Mouse (Mus musculus): ENCODE data around the gene Catsperz. TPM values are rescaled to one million over a fixed set of nuclear protein-coding genes. Genes with fewer than 3 reads are reported as not detected.

Catsperz gene
- total RNA-seq (2021) = not detected
- long read RNA-seq, experiment 1 = 0 reads
- long read RNA-seq, experiment 2 = 0 reads

DNA sequence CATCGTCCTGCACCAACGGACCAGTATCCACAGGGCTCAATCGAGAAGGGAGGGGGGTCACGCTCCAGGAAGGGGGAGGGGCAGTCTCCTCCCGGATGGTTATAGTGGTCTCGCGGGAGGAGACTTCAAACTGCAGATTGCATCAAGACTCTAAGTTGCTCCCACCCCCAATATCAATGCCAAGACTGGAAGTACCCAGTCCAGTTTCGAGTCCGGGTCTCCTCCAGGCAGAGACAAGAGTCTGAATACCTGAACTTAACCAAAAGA is at the start of gene Catsperz:
Gene Catsperz, minus strand, starts transcription at position 74 of the 267 bp plus-strand sequence.
- DNase-seq = no peak

DNA sequence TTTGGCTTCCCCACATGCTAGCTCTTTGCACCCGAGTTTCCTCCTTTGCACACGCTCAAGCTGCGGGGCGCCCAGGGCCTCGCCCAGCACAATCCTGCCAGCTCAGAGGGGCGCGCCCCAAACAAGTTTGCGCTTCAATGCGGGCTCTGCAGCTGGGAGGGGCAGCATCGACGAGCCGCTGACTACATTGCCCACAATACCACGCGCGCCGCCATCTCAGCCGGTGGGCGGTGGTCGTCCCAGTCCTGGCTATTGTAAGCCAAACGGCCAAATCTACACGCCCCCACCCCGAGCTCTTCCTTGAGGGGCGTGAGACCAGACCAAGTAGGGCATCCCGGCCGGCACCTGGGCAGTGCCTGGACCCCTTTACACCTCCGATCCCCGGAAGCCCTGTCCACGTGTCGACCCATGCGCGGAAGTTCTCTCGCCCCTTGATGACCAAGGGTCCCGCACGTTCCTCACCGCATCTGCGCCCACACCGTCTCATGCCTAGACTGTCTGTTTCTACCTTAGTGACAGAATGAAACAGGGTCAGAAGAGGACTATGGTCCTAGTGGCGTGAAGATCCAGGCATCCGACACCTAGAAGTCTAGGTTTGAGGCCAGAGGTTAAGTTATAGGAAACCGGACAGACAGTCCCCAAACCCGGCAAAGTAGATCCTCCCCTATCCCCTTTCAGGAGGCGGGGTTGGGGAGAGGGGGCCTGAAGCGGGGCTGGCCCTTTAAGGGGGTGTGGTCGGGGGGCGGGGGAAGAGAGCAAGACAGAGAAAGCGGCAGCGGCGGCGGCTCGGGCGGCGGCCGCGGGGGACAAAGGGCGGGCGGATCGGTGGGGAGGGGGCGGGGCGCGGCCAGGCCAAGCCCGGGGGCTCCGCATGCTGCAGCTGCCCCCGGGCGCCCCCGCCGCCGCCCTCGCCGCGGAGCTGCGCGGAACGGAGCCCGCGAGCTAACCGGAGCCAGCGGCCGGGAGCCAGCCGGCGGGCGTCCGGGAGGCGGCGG is 49.3 kb upstream of the Catsperz start, which contains the start of gene Ppp1r14b:
Gene Ppp1r14b, plus strand, starts transcription at position 758 of the 995 bp plus-strand sequence.
- DNase-seq = peak; percentile 85

DNA sequence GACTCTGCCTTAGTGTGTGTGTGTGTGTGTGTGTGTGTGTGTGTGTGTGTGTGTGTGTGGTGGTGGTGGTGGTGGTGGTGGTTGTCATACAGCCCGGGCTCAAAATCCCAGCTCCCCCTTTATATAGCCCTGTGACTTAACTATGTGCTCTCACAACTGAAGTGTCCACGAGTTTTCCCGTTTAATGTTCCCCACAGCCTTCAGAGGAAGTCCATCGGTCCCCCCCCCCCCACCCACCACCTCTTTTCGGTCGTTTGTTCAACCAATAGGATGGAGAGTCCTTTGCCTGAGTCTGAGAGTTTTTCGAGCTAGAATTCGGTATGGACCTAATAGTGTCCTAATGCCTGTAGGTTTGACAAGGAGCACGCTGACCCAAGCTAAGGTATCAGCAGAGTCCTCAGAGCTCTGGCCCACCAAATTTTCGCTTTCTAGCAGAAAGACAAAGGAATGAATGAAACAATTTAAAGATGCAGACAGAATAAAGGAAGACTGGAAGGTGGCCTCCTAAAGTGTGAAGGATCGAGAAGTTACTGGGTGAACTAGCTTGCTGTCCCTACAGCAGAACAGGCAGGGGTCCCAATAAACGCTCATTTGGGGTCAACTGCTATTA is 48.5 kb upstream of the Catsperz start:
- DNase-seq = no peak

DNA sequence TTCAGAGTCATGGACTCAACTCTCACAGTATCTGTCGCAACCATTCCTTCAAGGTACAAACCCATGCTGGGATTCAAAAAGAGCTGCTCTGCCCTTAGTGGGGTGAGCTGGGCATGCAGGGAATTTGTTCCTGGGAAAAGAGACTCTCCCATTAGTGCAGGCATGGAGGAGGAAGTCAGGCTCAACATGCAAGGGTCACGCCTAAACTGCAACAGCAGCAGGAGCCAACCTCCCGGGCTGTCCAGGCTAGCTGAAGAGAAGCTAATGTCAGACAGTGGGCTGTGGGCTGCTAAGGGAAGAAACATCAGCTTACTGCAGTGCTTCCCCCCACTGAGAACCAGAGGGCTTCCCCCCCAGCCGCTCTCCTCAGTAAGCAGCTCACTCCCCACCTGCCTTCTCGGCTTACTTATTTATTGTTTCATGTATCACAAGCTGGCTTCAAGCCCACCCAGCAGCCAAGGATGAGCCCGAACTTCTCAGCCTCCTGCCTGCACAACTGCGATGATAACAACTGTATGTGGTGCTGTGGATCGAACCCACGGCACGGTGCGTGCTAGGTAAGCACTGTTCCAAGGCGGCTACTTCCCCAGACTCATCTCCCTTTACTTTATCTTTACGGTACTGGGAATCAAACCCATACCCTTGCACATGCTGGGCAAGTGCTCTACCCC is 47.2 kb upstream of the Catsperz start:
- no peak for DNase-seq

DNA sequence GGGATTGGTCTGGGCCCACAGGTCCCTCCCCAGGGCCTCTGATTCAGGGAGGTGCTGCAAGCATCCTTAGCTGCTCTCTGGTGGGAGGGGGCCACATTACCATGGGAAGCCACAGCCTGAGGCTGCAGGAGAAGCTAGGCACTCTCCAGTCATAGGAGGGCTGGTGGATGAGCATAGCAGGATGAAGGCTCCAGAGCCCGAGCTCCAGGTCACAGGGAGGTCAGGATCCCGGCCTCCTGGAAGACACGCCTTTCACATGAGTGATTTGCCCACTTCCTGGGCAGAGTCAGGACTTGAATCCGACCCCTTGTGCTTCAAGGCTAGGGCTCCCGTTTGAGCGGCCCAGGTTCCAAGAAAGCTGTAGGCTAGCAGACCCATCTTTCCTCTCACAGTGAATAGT is 46.5 kb upstream of the Catsperz start:
- DNase-seq = no peak

DNA sequence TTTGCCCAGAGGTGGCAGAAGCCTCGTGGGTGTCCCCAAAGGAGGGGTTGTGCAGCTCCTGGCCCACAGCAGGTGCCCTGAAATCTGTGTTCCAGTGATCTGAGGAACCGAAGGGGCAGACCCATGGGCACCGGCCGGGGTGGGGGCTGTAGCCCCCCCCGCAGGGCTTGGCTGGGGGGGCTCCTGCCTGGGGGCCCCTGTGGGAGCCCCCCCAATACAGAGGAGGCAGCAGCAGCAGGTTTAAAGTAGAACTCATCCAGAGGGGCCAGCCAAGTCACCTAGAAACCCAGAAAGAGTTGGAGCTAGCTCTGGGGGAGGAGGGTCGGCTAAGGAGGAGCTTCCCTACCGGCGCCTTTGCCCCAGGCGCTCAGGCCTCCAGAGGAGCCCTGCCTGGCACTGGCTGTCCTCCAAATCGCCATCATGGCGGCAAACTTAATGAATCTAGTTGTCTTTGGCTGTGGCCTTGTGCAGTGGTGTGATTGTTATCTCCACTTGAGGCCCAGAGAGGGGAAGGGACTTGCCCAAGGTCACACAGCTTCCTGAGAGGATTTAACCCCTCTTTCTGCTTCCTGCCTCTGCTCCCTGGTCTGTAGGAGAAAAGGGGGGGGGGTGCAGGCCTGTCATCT is 45.4 kb upstream of the Catsperz start:
- no peak for DNase-seq

DNA sequence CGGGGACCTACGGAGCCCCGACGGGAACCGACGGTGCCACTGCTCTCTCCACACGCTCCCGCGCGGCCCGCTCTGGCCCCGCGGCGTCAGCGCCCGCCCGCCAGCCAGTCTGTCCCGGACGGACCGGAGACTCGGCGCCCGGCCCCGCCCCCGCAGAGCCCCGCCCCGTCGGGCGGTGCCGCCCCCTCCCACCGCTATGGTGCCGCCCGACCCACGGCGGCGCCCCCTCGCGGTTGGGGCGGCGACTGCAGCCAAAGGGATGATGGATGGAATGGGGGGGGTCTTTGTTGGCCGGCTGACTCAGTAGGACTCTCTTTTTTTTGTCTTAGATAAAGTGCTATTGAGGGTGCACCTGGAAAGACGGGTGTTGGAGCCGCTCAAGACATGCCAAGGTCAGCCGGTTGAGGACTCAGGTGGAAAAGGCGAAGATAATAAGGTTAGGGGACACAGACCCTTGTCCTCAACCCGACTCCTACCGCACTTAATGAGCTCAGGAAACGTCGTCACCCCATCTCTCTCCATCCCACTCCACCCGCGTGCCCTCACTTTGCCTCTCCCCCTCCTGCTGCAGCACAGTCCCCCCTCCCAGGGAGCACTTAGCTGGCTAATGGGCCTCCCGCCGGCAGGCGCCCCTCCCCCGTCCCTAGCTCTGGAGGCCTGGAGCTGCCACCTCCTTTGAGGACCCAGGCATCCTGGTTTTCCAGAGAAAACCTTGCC is 44.6 kb upstream of the Catsperz start:
- peak; percentile 85 for DNase-seq

DNA sequence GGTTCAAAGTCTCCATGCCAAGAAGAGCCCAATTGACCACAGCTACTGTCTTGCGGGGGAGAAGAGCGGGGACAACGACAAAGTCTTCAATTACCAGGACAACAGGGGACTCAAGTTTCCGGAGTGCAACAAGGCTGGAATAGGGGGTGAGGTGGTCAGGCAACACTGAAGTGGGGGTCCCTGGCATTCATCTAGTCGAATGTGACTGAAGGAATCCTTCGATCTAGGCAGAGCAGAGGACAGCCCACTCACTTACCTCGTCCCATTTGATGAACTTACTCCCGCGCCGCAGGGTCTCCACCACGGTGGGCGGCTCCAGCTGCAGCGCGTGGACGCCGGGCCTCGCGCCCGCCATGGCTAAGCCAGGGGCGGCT is 44.1 kb upstream of the Catsperz start:
- no peak for DNase-seq

DNA sequence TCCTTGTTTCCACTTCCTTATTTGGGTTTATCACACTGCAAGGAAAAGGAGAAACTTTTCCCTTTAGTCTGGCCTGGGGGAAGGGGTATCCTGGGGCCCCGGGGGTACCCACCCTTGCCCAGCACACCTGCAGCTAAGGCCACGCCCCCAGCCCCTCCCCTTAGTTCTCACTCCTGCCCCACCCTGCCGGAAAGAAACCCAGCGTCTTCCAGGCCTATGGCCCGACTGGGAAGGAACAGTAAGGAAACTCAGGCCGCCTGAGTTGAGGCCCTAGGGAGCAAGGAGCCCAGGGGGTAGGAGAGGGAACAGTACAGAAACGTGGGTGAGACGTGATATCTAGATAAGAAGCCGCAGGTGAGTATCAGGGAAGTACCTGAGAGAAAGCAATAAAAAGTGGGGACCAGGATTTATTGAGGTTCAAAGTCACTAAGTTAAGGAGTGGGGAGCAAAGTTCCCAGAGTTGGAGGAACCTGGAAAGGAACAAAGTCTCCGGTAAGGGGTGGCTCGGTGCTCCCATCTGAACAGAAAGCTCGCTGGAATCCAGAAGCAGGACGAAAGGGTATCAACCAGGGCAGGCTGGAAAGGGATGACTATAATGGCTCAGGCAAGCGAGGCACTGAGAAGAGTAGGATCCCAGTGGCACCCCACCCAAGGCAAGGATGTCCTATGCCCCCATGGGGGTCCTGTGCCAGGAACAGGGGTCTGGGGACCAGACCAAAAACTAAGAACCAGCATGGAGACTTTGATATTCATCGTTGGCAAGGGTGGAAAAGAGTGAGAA is 43.5 kb upstream of the Catsperz start:
- DNase-seq = no peak

DNA sequence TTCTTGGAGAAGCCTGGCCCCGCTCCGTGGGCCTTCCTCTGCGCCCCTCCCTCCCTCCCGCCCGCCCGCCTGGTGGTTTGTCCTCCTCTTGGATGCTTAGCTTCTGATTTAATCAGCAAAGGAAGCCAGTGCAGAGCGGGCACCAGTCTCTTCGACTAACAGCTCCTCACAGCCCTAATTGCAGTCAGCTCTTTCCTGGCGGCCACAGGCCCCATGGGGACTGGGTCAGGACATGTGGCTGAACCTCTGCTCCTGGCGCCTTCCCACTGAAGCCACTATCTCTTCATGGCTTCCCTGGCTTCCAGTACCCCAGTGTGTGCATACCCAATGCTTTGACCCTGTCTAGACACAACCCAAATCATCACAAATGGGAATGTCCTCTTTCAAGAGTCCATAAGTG is 31.3 kb upstream of the Catsperz start:
- no peak for DNase-seq

DNA sequence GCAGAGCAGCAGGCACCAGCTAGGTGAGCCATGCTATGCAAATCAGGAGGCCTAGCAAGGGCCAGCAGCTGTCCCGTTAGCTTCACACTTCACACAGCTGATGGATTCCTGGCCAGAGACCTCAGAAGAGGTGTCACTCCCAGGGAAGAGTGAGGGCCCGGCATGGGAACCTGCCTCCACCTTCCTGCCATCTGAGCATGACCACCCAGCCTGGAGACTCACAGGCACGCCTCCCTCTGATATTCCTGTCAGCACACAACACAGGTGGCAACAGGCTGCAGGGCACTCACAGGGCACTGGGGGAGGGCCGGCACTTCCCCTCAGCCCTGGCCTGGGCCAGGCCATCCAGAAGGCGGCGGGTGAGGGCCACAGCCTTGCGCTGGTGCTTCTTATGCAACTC is 30.2 kb upstream of the Catsperz start:
- no peak for DNase-seq

DNA sequence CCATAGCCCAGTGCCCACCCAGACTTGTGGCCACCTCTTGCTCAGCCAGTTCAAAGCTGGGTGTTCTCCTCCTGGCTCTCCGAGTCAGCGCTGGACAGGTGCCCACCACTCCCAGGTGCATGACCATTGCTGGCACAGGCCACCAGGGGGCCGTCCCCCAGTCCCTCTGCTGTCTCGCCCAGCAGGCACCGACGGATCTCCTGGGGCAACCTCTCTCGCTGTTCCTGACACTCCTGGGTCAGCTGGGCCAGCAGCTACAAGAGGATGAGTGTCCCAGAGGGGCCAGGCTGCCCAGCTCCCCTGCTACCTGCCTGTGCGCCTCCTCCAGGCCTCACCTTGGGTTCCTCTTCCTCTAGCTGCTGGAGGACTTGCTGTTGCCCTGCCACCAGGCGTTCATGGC is 28.9 kb upstream of the Catsperz start:
- DNase-seq = peak; percentile 57

DNA sequence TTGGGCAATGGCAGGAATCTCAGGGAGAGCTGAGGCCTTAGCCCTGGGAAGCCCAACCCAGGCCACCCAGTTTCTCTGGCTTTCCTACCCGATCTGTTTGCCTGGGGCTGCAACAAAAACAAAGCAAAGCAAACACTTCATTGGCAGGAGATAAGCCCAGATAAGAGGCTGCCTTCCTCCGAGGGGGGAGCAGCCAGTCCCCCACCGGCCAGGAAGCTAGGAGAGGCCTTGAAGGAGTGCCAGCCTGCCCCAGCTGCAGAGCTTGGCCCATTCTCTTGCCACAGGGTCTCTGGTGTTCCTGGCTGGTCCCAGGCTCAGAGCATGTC is 27.5 kb upstream of the Catsperz start:
- no peak for DNase-seq

DNA sequence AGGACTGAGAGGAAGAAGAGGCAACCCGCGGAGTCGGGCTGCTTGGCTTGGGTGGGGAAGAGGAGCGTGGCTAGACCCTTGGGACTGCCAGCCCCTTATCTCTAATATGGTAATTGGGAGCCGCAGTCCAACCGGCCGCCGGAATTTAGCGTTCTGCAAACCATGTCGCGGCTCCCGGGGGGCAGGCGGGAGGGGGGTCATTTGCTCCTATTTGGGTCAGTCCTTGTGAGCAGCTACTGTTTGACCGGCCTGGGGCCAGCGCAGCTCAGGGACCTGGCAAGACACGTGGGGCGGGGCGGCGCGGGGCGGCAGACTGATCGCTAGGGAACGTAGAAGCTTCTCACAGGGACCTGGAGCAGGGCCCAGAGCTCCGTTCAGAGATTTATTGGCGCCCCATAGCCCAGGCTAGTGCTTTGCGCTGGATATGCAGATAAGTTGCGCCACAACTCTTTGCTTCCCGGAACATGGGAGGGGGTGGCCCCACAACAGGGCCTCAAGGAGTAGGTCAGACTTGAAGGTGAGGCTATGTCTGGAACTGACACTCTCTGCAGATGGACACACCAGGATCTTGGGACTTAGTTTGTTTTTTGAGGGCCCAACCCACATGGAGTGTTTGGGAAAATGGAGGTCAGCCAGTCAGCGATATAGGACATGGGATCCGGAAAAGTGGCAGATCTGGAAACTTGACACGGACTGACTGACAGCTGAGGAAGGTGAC is 27.0 kb upstream of the Catsperz start:
- DNase-seq = peak; percentile 81

DNA sequence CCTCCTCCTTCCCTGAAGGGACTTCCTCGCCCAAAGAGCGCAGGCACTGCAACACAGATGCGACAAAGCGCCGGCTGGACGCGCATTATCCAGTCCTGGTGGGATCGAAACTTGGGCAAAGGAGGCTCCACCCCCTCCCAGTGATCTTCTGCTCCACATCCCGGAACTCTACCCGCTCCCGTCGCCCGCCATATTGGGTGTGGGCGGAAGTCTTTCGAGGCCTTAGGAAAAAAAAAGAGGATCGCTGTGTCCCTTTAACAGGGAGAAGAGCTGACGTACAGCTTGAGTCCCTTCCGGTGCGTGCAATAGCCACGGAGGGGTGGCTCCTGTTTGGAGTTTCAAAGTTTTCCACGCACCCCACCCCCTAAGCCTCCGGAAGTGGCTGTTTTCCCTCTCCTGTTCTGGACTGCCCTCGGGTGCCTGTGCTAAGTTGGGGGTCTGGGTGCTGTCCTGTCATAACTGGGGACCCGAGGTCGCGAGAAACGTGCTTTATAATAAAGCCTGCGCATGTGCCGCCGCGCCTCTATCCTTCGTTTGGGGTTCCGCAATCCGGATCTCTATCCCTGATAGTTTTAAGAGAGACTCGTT is 26.3 kb upstream of the Catsperz start:
- DNase-seq = peak; percentile 87

DNA sequence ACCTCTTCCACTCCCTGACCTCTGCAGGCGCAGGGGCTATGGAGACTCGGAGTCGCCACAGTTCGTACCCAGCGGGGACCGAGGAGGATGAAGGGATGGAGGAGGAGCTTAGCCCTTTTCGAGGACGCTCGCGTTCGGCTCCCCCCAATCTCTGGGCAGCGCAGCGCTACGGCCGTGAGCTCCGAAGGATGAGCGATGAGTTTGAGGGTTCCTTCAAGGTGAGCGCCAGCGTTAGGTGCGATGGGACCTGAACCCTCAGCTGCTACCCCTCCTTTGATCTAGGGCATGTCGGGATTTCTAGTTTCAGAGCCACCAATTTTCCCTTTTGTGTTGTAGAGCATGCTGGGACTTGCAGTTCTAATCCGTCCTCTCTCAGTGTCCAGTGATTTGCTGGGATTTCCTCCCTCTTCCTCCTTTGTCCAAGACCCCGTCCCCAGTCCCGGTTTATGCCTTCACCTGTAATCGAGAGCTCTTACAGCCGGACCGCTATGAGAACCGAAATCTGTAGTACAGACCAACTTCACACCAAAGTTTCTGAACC is 25.5 kb upstream of the Catsperz start:
- DNase-seq = no peak

DNA sequence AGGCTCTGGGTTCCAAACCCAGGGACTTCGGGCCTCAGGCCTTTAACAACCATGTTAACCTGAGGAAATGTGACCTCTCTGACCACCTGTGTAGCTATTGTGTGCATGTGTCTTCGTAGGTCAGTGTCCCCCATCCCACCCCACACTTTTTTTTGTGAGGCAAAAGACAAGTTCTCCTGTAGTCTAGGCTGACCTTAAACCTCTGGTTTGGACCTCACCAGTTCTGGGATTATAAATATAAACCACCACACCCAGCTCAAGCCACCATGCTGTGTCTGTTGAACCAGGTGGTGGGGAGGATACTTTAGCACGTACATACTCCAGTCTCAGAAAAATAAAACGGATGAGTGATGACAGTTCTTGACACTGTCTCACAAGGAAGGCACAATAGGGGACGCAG is 24.8 kb upstream of the Catsperz start:
- DNase-seq = no peak

DNA sequence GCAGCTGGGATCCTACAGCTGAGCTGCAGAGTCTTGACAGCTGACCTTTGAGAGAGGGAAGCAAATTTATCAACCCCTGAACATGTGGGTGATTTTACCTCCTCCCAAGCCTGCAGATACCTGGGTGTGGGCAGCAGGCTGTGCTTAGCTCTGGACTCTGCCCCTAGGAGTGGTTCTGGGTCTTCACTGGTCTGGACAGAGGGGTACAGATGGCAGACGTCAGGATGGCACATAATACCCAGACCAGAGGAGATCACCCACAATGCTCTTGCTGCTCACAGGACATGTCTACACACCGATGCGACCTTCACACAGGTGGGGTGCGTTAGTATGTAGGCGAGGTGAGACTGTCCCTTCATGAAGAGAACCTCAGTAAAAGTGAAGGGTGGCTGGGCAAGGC is 24.4 kb upstream of the Catsperz start:
- DNase-seq = no peak

DNA sequence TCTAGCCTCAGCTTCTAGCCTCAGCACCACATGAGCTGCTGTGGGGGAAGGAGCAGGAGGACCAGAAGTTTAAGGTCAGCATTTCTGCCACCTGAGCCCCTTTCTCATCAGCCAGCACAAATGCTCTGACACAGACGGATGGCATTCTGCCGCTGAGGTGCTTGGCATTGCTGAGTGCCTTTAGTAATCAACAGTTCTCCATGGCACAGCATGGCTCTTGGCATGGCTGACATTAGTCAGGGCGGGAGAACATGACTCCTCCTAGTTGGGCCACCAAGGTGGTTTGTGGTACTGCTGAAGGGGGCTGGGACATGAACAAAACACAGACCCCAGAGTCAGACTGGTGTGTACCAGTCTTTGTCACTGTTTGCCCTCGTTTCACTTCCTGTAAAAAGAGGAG is 23.0 kb upstream of the Catsperz start:
- no peak for DNase-seq

DNA sequence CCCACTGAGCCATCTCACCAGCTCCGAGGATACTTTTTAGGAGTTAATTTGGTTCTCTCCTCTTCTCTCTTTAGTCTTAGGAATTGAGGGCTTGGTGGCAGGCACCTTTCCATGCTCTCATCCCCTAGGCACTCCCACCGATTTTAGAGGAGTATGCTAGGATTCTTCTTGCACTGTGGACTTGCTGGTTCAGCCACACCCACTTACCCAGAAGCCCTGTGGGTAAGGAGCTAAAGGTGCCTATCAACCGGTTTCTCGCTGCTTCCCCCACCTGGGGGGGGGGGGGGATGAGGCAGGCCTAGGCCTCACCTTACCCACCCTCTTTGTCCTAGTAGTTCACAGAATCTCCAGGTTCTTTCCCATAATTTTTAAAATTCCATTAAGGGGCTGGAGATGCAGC is 22.6 kb upstream of the Catsperz start:
- no peak for DNase-seq
